Mouse (Mus musculus) CD4-positive, CD25-positive, alpha-beta regulatory T cell, adult 2 months (primary cell): Measurements from ENCODE around the gene Cog2.

ENCODE experiments used
- DNase-seq: peaks from one replicate; pipeline ENCODE4 v3.0.0-alpha.2; 2012; ENCODE audit warnings: low read depth, low spot score

Gene Cog2

DNA sequence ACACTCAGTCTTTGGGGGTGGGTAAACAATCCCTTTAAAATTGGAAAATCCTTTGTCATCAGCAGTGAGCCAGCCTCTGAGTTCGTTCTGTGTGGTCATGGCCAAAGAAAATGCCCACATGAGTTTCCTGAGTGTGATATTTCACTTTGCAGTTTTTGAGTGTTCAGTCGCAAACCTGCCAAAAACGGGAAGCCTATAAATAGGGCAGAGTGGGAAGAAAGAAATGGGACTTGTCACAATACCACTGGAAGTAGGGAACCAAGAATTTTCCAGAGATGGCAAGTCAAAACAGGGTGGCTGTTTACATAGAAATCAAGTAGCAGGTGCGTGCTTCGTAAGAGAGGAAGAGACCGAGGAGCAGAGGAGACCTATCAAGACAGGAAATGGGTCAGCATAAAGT lies 4.0 kb upstream of the Cog2 start:
- no peak for DNase-seq

DNA sequence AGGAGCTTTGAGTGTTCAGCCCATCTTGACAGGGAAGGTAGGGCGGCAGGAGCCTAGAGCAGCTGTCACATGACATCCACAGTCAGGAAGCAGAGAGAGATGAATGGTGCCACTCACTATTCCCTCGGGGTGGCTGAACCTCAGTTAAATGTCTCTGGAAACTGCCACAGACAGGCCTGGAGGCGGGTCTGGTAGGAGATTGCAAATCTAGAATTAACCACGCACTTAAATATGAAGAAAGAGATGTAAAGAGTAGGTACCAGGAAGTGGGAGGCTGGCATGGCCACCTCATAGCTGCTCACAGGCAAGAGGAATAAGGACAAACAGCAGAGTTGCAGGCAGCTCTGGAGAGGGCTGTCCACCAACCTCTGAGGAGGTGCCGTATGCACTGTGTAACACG lies 3.4 kb upstream of the Cog2 start:
- DNase-seq = no peak

DNA sequence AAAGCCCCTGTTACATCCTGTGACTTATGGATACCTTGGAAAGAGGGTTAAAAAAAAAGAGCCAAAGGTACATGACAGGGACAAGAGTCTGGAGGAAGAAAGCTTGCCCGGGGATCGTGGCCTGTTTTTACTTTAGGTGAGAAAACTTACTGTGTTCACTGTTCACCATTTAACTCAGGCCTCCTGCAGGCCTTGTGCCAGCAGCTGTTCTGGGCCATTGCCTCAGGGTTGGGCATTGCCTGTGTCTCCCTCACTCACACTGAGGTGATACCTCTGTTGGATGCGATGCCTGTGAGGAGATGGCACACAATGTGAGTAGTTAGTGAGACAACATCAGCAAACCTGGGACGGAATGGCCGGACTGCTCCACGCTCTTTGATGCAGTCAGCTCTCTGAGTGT lies 1.4 kb downstream of the Cog2 start:
- DNase-seq = no peak

DNA sequence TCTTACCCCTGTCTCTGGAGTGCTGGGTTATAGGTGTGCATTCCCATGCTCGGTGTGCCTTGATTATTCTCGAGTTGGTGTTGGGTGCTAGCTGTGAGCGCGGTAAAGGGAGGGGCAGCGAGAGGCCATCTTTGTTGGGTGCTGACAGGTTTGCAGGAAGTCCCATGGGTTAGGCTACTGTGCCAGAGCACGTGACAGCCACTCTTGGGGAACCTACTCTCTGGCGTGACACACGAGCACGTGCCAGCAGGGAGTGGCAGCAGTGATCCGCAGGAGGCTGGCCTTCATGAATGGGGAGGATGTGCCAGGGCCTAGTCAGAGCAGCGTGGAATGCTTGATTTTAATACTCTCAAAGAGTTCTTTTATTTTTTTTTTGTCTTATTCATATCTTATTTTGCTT lies 5.7 kb downstream of the Cog2 start:
- no peak for DNase-seq

DNA sequence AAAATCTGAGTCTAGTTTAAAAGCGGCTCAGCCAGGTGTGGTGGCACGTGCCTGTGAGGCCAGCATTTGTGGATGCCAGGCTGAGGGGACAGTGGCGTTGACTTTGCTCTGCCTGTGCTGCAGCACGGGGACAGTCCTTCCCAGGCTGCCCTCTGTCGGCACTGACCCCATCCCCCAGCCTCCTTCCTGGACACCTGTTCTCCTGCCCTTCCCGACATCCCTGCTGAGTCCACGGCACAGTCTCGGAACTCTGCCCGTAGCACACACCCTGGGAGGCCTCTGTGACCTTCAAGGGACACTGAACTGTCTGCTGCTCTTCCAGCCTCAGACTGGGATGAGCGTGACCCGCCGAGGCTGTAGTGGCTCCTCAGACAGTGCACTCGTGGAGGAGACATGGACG lies 9.5 kb downstream of the Cog2 start:
- DNase-seq = no peak

DNA sequence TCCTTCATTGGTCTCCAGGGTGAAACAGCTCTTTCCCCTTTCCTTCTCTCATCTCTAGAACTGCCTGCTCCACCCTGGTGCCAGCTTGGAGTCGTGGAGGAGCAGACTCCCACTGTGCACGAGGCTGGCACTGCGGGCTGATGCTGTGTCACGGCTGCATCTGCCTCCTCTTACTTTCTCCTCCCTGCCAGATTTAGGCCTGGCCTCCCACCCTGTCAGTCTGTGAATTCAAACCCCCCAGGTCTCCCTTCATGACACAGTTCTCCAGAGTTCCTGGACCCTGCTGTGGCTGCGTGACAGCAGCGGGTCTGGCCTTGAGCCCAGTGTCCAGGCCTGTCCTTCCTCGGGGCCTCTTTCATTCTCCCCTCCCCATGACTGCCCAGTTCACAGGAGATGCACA lies 10.0 kb downstream of the Cog2 start:
- DNase-seq = no peak

DNA sequence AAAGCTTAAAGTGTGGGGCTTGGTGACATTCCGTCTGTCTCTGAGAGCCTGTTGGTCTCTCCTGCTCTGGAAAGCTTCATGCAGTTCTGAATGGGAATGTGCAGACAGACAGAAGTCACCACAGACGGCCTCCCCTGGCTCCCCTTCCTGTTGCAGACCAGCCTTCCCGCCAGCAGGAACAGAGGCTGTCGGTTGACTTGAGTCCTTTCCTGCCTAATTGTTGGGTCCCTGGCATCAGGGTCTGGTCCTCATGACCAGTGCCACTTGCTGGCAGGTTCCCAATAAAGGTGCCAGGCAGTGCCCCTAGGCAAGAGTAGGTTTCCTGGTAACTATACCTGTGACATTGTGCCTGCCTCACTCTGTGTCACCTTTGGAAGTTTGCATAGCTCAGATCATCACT lies 10.4 kb downstream of the Cog2 start:
- no peak for DNase-seq

DNA sequence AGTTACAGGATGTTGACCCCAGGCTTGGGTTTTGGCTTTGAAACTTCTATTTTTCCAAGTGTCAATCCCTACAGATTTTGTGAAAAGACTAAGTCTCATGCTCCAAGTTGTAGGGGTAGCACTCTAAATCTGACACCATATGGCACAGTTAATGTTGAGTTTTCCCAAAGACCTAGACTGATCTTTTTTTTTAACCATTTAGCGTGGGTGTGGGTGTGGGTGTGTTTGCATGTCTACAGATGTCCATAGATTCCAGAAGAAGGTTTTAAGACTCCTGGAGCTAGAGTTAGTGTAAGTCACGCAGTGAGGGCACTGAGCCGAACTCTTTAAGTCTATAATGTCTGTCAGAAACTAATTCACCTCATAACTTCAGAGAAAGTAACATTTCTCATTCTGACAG lies 12.1 kb downstream of the Cog2 start:
- DNase-seq = no peak

DNA sequence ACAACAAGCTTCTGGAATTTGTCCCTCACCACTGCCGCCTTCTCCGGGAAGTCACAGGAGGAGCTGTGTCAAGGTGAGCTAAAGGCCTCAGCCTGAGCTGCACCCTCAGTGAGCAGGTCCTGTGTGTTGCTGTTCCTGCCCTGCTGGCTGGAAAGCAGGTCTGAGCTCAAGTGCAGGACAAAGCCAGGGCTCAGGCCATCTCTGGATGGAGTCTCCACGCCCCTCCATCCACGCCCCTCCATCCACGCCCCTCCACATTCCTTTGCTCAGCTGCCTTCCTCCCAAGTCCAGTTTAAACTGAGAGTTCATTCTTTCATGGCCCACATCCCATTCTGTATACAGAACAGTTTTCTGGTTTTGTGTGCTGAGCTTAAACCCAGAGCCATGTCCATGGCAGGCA lies 14.9 kb downstream of the Cog2 start:
- no peak for DNase-seq

DNA sequence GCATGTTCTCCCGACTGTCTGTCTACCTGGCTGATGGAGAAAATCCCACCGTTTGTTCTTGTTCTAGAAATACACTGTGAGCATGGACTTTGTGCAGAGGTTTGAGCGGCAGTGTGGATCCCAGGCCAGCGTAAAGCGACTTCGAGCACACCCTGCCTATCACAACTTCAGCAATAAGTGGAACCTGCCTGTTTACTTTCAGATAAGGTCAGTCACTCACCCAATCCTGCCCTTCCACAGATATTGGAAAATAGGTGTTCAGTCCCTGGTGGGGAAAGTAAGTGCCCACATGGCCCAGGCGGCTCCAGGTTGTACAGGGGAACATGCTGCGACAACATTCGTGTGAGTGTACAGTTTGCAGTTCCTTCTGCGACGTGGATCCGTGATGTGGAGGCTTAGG lies 20.3 kb downstream of the Cog2 start:
- no peak for DNase-seq

DNA sequence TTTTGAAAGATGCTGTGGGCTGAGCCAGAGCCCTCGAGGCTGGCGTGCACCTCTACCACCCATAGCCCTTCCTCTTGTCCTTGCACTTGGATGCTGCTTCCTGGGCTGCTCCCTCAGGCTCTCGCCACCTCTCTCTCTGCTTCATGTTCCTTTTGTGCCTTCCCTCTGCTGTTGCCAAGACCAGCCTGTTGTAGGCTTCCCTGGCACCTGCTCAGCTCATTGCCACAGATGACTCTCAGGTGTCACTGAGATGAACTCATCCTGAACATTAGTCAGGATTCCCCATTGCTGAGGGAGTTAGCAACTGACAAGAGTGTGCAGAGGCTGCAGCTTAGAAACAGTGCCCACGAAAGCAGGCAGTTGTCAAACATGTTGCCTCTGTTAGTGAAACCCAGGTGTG lies 21.4 kb downstream of the Cog2 start:
- no peak for DNase-seq

DNA sequence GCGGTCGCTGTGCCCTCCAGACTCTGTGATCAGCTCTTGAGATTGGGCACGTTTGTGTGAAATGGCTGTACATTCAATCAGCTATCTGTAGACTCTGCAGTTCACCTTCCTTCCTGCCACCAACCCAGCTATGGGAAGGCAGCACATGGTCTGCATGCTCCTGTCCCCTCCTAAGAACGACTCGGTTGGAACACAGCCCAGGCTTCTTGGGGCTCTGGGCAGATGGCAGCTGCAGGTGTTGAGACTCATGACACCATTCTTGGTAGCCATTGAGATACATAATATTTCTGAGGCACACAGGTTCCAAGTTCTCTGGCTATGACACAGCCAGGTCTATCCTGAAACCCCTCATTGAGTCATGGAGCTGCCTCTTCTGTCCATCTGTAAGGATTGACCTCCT lies 22.7 kb downstream of the Cog2 start:
- no peak for DNase-seq

DNA sequence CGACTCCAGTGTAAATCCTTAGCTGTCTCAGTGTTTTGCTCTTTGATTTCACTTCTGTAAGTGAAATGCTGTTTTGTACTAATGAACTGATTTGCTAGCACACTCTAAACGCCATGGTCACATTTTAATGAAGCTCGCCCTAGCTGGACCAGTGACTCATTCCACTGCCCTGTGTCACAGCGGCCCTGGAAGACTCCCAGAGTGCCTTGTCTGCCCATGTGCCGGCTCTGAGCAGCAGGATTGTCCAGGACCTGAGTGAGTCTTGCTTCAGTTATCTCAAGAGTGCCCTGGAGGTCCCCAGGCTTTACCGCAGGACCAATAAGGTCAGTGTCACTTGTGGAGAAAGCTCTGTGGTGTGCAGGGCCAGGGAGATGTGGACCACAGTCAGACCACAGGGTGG lies 25.8 kb downstream of the Cog2 start:
- no peak for DNase-seq

DNA sequence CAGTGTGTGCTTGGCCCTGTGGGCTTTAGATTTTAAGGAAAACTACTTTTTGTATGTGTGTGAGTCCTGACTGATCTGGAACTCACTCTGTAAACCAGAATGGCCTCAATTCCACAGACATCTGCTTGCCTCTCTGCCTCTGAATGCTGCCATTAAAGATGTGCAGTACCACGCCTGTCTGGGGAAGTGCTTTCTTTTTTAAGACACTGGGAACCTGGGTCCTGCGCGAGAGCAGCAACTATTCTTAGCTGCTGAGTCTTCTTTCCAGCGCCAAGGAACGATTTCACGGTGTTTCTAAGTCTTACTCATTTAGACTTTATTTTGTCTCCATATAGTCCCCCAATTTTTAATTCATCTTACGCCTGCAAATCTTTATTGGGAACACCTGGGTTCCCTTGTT lies 26.2 kb downstream of the Cog2 start:
- no peak for DNase-seq

DNA sequence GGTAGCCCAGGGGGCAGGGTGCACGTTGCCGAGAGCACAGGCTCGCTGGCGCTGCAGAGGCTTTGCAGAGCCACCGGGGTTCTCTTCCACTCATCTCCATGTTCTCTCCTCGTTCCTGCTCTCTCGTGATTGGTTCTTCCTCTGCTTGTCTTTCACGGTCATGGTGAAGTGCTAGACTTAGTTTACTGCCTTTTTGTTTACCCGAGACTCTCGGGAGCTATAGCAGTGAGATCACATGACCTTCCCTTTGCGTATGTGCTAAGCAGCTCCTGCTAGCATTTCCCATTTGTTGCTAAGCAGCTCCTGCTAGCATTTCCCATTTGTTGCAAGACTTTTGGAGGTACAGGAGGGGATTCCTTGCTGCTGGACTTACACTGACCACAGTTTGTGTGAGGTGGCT lies 26.7 kb downstream of the Cog2 start:
- DNase-seq = no peak

DNA sequence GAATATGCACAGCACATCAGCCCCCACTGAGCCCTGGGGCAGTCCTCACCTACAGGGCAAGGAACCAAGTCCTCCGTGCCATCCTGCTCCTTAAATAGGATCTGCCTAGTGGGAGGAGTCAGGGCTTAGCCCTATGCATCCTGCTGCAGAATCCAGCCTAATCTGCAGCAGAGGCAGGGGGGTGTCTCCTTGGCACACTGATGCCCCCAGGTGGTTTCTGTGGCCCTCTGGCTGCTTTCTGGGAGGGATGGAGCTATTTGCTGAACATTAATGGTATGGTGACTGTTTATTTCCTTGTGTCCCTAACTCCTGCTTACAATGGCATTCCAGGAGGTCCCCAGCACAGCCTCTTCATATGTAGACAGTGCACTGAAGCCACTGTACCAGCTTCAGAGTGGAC lies 27.6 kb downstream of the Cog2 start:
- no peak for DNase-seq

DNA sequence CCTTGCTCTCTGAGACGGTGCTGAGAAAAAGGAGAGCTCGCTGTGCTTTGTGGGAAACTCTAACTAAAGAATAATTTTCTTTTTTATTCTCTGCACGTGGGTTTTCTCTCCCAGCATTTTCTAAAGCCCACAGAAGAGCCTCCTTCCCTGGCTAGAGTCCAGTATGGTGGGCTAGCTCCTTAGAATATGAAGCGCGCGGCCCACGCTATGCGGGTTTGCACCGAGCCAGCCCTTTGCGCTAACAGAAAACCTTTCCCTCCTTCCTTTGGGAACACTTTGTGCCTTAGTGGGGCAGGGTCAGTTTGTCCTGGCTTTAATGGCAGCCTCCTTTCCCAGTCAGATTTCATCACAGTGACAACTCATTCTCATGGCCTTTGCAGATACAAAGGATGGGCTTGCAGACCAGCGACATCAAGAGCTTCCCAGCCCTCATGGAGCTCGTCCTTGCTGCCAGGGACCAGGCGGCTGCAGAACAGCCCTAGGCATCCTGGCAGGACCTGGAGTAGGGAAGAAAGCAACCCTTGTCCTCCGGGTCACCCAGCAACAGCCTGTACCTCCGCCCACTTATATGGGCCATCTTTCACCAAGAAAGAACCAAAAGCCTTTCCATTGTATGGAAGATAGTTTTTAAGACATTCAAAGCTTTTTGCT lies 30.6 kb downstream of the Cog2 start:
- no peak for DNase-seq

DNA sequence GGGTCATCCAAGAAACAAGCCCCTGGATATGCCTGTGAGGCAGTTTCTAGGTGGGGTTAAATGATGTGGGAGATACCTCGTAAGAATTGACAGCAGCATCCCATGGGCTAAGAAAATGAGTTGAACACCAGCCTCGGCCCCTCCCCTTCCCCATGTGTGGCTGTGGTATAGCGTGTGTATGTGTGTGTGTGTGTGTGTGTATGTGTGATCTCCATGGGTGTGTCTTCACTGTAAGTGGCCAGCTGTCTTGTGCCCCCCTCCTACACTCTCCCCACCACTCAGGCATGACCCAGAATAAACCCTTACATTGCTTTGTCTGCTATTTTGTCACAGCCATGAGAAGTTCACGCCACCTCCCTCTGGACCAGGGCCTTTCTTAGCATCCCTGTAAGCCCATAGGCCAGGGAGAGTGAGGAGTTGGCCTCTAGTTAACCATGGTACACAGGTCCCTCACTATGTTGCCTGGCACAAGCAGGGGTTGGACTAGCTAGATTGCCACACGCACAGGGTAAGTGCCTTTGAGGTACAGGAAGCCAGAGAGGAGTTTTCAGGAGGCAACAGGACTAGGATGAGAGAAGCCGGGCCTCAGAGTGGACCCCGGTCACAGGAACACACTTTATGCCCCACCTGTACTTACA lies 34.7 kb downstream of the Cog2 start:
- DNase-seq = no peak

DNA sequence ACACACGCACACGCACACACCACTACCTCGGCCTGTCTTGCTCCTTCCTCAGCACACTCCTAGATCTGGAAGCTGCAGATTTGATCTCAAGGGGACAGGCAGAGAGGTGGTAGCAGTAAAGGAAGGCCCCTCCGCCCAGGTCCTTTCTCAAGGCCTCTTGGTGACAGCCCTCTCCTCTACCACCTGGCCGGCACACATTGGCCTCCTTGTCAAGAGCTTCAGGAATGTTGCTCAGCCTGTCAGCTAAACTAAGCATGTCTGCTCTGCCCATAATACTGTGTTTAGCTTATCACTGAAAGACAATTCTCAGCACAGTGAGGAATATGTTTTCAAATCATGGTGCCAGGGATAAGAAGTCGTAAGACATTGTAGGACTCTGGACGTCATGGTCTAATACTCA lies 35.6 kb downstream of the Cog2 start:
- DNase-seq = no peak

DNA sequence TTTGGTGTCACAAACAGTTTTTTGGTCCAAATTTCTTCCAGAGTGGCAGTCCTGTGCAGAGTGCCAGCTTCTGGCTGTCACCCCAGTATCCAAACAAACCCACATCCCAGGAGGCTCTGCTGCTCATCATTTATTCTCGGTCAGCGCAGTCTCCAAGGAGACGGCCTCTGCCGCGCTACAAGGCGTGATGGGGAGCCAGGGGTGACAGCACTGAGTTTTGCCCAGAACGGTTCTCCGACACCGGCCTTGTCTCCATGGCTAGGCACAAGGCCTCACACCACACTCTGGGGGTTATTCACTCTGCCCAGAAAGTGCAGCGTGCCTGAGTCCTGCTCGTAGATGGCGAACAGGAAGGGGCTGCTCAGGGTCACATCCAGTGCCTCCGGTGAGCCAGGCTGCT lies 36.1 kb downstream of the Cog2 start:
- no peak for DNase-seq

DNA sequence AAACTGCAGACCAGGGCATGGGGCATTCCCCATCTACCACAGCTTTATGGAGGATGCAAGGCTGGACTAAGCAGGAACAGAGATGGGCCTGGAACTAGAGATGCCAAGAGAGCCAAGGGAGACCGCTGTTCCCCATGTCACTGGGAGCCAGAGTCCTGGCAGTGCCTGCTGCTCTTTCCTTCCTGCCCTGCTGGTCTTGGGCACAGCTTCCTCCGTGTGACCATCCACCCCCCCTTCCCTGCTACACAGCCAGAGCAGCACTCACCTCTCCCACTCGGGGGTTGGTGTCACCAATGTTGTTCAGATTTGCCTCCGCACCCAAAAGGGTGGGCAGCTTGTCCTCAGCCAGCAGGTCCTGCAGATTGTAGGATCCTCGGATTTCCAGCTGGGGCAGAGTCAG lies 36.9 kb downstream of the Cog2 start:
- DNase-seq = no peak

DNA sequence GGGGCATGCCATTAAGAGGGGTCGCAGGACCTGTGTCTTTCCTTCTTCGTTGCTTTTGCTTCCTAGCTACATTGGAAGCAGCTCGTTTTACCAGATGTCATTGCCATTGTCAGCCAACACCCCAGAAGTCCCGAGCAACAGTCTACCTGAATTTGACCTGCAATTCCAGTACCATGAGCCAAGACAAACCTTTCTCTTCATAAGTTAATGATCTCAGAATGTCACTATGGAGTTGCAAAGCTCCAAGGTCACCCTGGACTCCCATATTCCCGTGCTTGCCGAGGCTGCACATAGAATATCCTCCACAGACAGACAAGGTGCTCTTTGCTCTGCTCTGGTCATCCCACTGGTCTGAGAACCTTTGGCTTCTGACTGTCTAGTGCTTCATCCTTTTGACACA lies 46.6 kb downstream of the Cog2 start:
- no peak for DNase-seq

DNA sequence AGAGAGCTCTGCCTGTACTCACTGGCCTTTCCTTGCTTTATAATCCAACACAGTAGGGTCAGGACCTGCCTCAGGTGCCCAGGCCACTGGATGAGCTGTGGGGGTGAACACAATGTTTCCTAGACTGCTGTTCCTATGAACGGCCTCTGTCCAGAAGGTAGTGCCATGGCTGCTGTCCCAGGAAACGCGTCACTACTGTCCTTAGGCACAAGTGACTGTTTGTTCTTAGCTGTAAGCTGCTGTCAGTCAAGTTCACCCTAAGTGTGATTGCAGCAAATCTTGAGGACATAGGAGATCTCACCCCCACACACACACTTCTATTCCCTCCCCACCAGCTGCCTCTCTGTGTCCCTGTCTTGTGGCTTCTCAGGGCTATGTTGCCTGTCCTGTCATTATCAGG lies 47.0 kb downstream of the Cog2 start:
- no peak for DNase-seq

DNA sequence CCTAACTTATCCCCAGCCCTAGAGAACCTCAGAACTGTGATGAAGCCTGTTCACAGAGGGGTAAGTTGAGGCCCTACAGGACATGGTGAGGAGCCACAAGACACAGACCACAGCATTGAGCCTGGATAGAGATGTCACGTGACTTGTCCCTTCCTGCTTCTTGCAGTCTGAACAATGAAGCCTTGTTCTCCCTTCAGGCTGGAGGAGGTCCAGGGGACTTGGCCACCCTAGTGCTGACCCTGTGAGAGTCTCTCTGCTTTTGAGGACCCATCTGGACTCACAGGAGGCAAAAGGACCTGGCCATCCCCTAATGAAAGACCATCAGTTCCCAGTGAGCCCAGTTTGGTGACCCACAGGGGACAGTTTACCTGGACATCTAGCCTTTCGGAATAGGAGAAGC lies 48.5 kb downstream of the Cog2 start:
- DNase-seq = no peak
